Mouse (Mus musculus): ENCODE measurements around the gene Nadsyn1. TPM values are rescaled to one million over a fixed set of nuclear protein-coding genes. Genes with fewer than 3 reads are reported as not detected.

Nadsyn1 gene
- 10 to 100 TPM; 20.7 to 28.5 TPM for polyA plus RNA-seq (2017; shearing (Covaris generic))

DNA sequence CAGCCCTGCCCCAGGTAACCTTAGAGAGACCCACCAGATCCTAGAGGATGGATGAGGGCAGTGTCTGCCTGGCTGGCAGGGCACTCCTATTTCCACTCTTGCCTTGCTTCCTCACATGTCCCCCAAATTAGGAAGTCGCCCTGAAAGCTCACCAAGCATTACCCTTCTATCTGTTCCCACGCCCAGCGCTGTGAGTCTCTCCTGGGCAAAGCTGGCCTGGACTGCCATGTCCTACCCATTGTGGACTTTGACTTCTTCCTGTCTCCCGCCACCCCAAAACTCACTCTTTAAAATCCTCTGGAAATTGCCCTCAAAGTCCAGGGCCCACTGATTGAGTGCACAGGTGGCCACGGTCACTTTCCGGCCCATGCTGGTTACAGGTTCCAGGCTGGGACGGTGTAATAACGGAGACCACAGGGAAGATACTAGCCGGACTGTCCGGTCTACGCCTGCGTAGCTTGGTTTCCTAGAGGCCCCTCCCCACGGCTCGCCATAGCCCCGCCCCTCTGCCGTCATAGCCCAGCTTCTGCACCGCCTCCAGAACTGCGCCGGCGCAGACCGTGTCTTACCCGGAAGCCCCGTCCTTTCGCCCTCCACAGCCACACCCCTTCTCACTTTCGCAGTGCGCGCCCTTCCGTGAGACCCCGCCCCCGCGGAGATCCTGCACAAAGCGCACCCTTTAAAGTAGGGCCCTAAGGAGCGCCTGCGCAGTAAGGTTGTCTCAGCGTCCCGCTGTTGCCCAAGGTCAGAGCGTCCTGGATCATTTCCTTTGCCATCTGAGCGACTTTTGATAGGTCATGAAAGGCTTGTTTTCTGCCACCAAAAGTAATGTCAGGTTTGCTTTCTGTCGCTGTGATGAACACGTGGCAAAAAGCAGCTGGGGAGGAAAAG, at the start of gene Nadsyn1, which contains the start of gene Dhcr7:
Gene Nadsyn1, minus strand, starts transcription at position 475 of the 891 bp plus-strand sequence.
Gene Dhcr7, plus strand, starts transcription at position 771 of the 891 bp plus-strand sequence.
- ATAC-seq, result peak; percentile 98

DNA sequence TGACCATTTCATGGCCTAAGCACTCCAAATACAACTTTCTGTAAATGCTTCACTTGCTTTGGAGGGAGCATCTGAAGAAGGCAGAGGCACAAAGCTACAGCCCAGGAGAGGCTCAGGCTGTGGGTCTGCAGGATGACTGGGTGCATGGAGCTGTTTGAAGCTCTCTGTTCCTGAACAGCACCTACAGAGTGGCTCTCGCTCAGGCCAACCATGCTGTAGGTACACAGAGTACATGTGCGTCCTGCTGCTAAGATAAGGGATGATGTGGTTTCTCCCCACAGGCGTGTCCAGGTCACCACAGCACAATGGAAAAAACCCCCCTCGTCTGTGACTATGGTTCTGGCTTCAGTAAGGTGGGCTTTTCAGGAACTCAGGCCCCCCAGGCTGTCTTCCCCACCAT, 46.2 kb upstream of the Nadsyn1 start:
- ATAC-seq, result no peak

DNA sequence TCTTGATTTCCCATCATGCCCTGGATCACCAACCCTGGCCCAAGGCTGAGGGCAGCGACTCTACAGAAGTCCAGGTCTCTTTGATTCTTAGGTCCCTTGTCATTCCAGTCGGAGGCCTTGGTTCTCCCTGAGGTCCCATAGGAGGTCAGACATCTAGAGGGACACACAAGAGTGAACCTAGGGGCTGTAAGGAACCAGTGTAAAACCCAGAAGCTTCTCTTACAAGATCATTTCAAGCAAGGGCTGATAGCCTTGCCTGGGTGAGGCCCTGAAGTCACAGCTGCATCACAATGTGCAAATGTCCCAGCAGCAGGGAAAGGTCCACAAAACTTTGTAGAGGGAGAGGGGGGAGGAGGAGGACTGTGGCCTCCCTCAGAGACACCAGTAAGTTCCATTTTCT, 43.9 kb upstream of the Nadsyn1 start, which contains the start of gene Gm498:
Gene Gm498, plus strand, starts transcription at position 301 of the 400 bp plus-strand sequence.
- ATAC-seq, result no peak

DNA sequence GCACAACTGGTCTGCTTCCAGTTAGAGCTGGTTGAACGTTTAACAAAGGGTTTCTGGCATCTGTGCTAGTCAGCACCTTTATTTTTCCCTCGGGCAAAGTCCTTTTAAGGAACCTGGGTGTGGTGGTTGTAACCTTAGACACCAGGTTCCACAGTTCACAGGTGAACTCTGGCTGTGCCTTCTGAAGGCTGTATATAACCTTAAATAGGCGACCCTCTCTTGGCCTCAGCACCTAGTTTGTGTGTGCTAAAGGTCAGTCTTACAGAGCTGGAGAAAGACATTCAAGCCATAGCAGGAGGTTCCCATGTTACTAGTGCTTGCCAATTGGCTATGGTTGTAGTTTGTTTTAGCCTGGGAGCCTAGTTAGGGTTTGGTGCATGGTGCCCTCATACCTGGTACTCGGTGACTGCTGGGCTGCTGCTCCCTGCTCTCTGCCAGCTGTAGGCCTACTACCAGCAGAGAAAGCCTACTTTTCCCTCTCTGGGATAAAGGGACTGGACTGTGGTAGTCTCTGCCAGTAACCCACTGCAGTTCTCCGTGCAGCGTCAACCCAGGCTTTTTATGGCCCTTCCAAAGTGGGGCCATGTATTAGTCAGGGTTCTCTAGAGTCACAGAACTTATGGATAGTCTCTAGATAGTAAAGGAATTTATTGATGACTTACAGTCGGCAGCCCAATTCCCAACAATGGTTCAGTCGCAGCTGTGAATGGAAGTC, 26.3 kb upstream of the Nadsyn1 start:
- no peak for ATAC-seq

DNA sequence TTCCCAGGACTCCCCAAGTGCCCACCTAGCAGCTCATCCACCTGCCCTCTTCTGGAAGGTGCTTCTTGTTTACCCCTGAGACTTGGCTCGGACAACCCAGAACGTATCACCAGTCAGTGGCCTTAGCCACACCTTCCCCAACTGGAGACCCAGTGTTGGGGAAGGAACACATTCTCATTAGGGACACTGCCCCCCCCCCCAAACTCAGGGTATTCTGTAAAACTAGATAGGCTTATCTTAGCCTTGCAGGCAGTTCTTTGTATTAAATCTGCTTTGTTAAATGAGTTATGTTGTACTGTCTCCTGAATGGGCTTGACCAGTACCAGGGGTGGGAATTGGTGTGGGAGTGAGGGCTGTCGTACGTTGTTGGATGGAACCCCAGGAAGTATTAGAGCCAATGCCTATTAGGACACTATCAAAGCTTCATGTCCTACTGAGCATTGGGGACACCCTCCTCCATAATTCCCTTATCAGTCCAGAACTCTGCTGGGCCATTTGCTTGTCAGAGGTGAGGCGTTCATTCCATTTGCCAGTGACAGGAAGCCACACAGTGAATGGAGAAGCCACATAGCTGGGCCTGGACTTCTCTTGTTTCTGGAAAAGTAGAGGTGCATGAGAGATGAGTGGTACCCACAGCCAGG, 25.6 kb upstream of the Nadsyn1 start:
- no peak for ATAC-seq

DNA sequence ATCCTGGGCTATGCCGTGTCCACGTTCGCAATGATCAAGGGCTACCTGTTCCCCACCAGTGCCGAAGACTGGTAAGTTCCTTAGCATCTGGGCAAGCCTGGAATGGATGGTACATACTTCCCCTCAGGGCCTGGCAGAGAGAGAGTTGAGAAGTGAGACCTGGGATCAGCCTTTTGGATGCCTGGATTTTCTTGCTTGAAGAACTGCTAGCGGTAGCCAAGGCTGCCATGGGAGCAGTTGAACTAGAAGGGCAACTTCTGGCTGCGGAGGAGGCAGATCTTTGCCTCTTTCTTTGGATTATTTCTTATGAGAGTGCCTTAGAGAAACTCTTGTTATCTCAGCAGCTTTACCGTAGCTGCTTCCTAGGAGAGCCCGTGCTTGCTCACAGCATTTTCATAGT, 18.7 kb upstream of the Nadsyn1 start:
- ATAC-seq, result no peak

- ATAC-seq, result no peak
Measured at GRCm38 (mm10) chr7:143840121-143840520, 17.5 kb upstream of the Nadsyn1 start.

GRCm38 (mm10) chr7:143837705-143838358, 15.2 kb upstream of the Nadsyn1 start:
- ATAC-seq, result no peak

- no peak for ATAC-seq
Measured at GRCm38 (mm10) chr7:143834972-143835371, 12.3 kb upstream of the Nadsyn1 start.

- no peak for ATAC-seq
Measured at GRCm38 (mm10) chr7:143834316-143834715, 11.7 kb upstream of the Nadsyn1 start.

DNA sequence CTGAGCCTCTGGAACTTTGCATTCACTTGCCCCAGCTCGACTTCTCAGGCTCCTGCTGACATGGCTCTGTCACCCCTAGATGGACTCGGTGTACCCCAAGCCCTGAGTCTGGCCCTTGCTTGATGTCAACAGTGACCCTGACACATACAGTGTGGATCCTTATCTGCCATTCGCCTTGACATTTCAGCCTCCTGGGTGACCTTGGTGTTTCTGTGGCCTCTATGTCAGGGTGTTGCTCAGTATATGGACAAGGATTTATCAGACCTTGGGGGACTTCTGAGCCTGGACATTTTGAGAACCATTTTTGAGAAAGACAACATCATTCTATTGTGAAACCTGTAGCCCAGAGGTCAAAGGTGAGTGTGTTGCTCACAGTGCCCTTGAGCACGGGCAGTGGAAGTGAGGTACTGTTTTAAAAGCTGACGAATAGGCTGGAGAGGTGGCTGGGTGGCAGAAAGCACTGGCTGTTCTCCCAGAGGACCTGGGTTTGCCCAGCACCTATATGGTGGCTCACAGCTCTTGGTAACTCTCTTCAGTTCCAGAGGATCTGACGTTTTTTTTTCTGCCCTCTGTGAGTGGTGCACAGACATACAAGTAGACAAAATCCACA, 11.0 kb upstream of the Nadsyn1 start:
- no peak for ATAC-seq

DNA sequence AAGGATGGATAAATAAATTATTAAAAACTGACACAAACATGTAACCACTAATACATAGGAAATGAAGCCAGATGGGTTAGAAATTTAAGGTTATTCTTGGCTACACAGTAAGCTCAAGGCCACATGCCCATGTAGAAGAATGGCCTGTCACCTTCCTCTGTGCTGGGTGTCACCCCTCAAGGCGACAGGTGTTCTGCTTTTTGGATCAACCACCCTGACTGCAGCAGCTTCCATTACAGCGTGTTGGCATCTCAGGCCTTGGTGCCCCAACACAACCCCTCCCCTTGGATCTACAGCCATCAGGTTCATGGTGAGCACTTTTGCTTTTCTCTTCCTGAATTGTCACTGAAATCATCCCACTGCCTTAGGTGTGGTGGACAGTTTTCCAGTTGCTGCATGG, 10.0 kb upstream of the Nadsyn1 start:
- ATAC-seq, result no peak

DNA sequence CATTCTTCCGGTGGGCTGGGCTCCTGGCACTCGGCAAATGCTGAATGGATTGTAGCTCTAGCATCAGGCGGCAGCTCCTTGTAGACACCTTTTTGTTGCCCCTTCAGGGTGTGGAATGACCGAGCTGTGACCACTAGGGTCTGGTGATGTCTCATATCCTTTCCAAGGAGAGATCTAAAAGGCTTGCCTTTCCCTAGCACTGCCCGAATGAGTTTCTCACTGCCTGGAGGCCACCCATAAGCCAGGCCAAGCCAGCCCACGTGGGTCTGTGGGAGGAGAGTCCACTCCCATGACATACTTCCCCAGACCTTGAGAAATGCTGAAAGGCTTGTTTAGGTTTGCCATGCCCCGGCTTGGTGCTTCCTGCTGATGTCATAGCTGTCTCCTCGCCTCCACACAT, 9.5 kb upstream of the Nadsyn1 start:
- no peak for ATAC-seq

- ATAC-seq, result peak; percentile 38
Measured at GRCm38 (mm10) chr7:143830399-143830798, 7.8 kb upstream of the Nadsyn1 start.

- peak; percentile 96 for ATAC-seq
Measured at GRCm38 (mm10) chr7:143829504-143830331, 7.1 kb upstream of the Nadsyn1 start.

DNA sequence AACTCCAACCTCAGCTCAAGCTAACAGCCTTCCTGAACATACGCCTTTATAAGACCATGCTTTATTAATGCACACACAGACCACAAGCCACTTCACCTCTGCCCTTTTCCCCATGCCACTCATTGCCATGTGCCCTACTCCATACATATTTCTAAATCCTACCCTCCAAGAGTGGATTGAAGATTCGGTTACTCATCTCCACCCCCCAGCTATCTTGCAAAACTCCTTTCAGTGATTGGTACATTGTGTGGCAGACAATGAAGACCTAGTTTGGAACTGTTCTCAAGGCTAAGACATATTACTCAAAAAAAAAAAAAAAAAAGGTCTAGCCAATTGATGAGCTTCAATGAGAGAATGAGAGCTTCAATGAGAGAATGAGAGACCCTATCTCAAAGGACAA, 4.3 kb upstream of the Nadsyn1 start:
- no peak for ATAC-seq

DNA sequence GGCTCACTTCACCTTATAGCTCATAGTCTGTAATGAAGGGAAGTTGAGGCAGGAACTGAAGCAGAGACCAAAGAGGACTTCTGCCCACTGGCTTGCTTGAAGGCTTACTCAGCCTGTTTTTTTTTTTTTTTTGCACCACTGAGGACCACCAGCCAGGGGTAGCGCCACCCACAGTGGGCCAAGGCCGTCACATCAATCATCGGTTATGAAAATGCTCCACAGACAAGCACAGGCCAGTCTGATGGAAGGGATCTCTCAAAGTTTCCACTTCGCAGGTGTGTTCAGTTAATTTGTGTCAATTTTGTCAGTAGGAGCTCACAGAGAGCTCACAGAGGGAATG, 587 bp upstream of the Nadsyn1 start:
- ATAC-seq, result no peak

DNA sequence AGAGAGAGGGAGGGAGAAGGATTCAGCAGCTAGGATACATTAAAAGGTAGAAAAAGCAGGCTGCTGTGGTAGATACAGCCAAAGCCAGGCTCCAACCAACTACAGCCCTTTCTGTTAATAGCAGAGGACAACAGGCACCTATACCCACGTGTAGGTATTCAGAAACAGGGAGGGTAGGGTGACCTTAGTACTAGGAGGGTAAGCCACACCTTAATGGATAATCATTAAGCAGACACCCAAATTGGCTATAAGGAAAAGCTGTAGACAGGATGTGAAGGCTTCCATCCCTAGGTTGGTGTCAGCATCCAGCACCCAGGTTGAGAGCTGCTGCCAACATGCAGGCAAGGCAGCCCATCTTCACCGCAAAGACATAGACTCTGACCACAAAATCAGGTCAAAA, 1.4 kb downstream of the Nadsyn1 start:
- ATAC-seq, result no peak

- no peak for ATAC-seq
Measured at GRCm38 (mm10) chr7:143819201-143819600, 3.4 kb downstream of the Nadsyn1 start.

DNA sequence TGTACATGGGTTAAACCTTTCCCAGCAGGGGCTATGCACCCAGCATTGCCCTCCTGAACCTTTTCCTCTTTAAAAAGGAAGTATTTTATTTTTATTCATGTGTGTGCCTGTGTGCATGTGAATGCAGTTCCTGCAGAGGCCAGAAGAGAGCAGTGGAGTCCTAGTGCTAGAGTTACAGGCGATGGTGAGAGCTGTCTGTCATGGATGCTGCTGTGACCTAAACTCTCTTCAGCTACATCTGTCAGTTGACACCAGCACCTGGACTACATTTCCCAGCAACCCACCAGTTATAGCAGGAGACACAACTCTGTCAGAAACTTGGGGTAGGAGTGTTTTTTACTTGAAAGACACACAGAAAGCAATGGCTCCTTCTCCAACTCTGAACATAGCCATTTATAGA, 13.7 kb downstream of the Nadsyn1 start:
- no peak for ATAC-seq

- no peak for ATAC-seq
Measured at GRCm38 (mm10) chr7:143805199-143805624, 17.4 kb downstream of the Nadsyn1 start.
